Mouse (Mus musculus) lung, postnatal 0 days (tissue): ENCODE data around the gene Sorcs1.
A peak's percentile ranks its signal among the peaks of the same experiment; 100 is the strongest.

Experiments
- CTCF ChIP-seq: IDR thresholded peaks from 2 replicates; pipeline ENCODE4 v1.5.1; 2016; ENCODE audit warnings: antibody characterized with exemption, mild to moderate bottlenecking
- EP300 ChIP-seq: IDR thresholded peaks from 2 replicates; pipeline ENCODE4 v1.6.1; 2016; ENCODE audit warnings: antibody characterized with exemption, mild to moderate bottlenecking, control low read depth

DNA sequence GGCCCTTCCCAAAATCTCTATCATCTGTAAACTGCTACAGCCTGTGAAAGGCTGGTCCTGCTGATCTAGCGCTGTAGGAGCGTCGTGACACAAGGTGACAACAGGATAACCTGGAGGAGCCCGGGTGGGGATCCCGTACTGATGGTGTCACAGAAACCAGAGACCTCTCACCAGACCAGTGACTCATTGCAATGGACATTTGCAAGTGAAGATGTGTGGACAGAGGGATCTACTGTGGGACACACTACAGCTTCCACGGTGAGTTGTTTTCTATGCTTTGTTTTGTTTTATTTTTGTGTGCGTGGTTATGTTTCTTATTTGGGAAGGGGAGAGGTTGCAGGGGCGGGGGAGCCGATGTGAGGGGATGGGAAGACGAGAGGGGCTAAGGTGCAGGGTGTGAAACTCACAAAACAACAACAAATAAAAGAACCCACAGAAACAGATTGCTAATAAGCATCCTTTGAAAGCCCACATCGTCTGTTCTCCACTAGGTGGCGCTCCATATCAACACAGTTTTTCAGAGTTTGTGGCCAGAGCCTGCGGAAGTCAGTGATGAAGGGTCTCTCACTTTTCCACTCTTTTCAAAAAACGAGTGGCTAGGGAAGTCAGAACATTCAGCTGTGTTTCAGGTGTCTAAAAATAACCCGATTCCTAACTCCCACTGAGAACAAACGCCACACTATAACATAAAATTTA is 419.6 kb downstream of the Sorcs1 start:
- TF ChIP-seq CTCF (peak; percentile 83), EP300 (no peak)
